Mouse (Mus musculus): Measurements from ENCODE around the gene Aspn. TPM values are rescaled to one million over a fixed set of nuclear protein-coding genes. Genes with fewer than 3 reads are reported as not detected.
"Not testable (repeated sequence)": the region's sequence is repeated elsewhere in the genome, so short reads cannot be mapped to it uniquely, and the experiment has no call there.

Gene Aspn
- polyA plus RNA-seq, 1 experiment from 2014 or later = 0.18 TPM

- not testable (repeated sequence) for H3K27ac ChIP-seq; ATAC-seq; H3K36me3 ChIP-seq (ENCODE audit: poor library complexity, severe bottlenecking); H3K4me1 ChIP-seq; H3K27me3 ChIP-seq; H3K4me3 ChIP-seq; H3K9ac ChIP-seq; H3K4me2 ChIP-seq; H3K9me3 ChIP-seq (replicated peaks)
- WGBS = 19% methylated on average over 2 of the region's 2 CpGs
These were observed 58.3 kb downstream of the Aspn start for GRCm38 (mm10) chr13:49602541-49602940.

- no peaks in the 10 kb centered on the region for H3K9me3 ChIP-seq (replicated peaks)
- no peak overlapping the region for H3K27ac ChIP-seq
- H3K4me1 ChIP-seq = no peaks in the 10 kb centered on the region
- no peaks in the 10 kb centered on the region for H3K36me3 ChIP-seq (ENCODE audit: poor library complexity, severe bottlenecking)
- H3K4me3 ChIP-seq = no peak overlapping the region
- H3K9ac ChIP-seq = no peak overlapping the region
- no peaks in the 10 kb centered on the region for H3K27me3 ChIP-seq
- ATAC-seq = no peak
- no peak overlapping the region for H3K4me2 ChIP-seq
These were observed 59.4 kb downstream of the Aspn start for GRCm38 (mm10) chr13:49603603-49604002.

- no peak within 1 kb of the TSS for H3K9ac ChIP-seq
- H3K4me2 ChIP-seq = no peak within 1 kb of the TSS
- no peaks in the 10 kb centered on the region for H3K4me1 ChIP-seq
- H3K4me3 ChIP-seq = no peak within 1 kb of the TSS
- no peak within 1 kb of the TSS for H3K27ac ChIP-seq
- WGBS = 70% methylated on average over 4 of the region's 4 CpGs
- H3K36me3 ChIP-seq (ENCODE audit: poor library complexity, severe bottlenecking) = no peaks in the 10 kb centered on the region
- ATAC-seq = no peak
- no peaks in the 10 kb centered on the region for H3K27me3 ChIP-seq
- H3K9me3 ChIP-seq (replicated peaks) = no peaks in the 10 kb centered on the region
These were observed 63.5 kb downstream of the Aspn start, which contains the start of gene Ogn for GRCm38 (mm10) chr13:49607714-49608113. Gene Ogn (plus strand): TSS chr13:49608046.

- Histone ChIP-seq H3K9ac (no peak overlapping the region), H3K4me2 (no peak overlapping the region), H3K4me1 (no peaks in the 10 kb centered on the region), H3K36me3 (ENCODE audit: poor library complexity, severe bottlenecking) (no peaks in the 10 kb centered on the region), H3K27me3 (no peaks in the 10 kb centered on the region), H3K27ac (no peak overlapping the region), H3K4me3 (no peak overlapping the region), H3K9me3 (replicated peaks) (no peaks in the 10 kb centered on the region)
- ATAC-seq = no peak
- 84% methylated on average over 4 of the region's 4 CpGs for WGBS
These were observed 64.5 kb downstream of the Aspn start for GRCm38 (mm10) chr13:49608589-49609322.

- WGBS = 95% methylated on average over 3 of the region's 3 CpGs
- ATAC-seq = no peak
- Histone ChIP-seq H3K27me3 (no peaks in the 10 kb centered on the region), H3K4me3 (no peak overlapping the region), H3K9ac (no peak overlapping the region), H3K4me2 (no peak overlapping the region), H3K9me3 (replicated peaks) (no peaks in the 10 kb centered on the region), H3K36me3 (ENCODE audit: poor library complexity, severe bottlenecking) (no peaks in the 10 kb centered on the region), H3K27ac (no peak overlapping the region), H3K4me1 (no peaks in the 10 kb centered on the region)
These were observed 72.8 kb downstream of the Aspn start for GRCm38 (mm10) chr13:49617021-49617420.

Other genes with a start within 250 kb of the Aspn start
- gene Fgd3, start 224.1 kb upstream of the Aspn start, polyA plus RNA-seq (2015; fragmentation: Nextera tagmentation; extraction: Ambion mirVana) = 3.0 and 3.3 TPM in 2 replicates
- gene Bicd2, start 202.9 kb upstream of the Aspn start, polyA plus RNA-seq (2015; fragmentation: Nextera tagmentation; extraction: Ambion mirVana) = 24.8 and 26.7 TPM in 2 replicates
- 14.1 and 16.1 TPM in 2 replicates for gene Ippk, start 123.2 kb upstream of the Aspn start, polyA plus RNA-seq (2015; fragmentation: Nextera tagmentation; extraction: Ambion mirVana)
- 1.2 and 1.3 TPM in 2 replicates for gene Tes3-ps, start 51.1 kb upstream of the Aspn start, polyA plus RNA-seq (2015; fragmentation: Nextera tagmentation; extraction: Ambion mirVana)
- 0.96 and 1.3 TPM in 2 replicates for gene Ecm2, start 39.6 kb upstream of the Aspn start, polyA plus RNA-seq (2015; fragmentation: Nextera tagmentation; extraction: Ambion mirVana)
- gene Omd, start 38.0 kb downstream of the Aspn start, polyA plus RNA-seq (2015; fragmentation: Nextera tagmentation; extraction: Ambion mirVana) = 0.68 and 0.76 TPM in 2 replicates
- 3.8 and 5.2 TPM in 2 replicates for gene Ogn, start 63.6 kb downstream of the Aspn start, polyA plus RNA-seq (2015; fragmentation: Nextera tagmentation; extraction: Ambion mirVana)
- gene Cenpp, start 108.3 kb downstream of the Aspn start, polyA plus RNA-seq (2015; fragmentation: Nextera tagmentation; extraction: Ambion mirVana) = 25.7 and 26.8 TPM in 2 replicates
- gene Nol8, start 108.6 kb downstream of the Aspn start, polyA plus RNA-seq (2015; fragmentation: Nextera tagmentation; extraction: Ambion mirVana) = 24.8 and 28.5 TPM in 2 replicates
- gene Iars, start 137.7 kb downstream of the Aspn start, polyA plus RNA-seq (2015; fragmentation: Nextera tagmentation; extraction: Ambion mirVana) = 59.9 and 72.4 TPM in 2 replicates

All from forebrain, embryonic 13.5 days (tissue).